Mouse (Mus musculus): ENCODE data around the gene Itm2c. TPM values are rescaled to one million over a fixed set of nuclear protein-coding genes. Genes with fewer than 3 reads are reported as not detected.

The Itm2c gene
- 169 and 173 TPM in 2 replicates for polyA plus RNA-seq (2016; fragmentation: Nextera tagmentation; extraction: Ambion mirVana)

DNA sequence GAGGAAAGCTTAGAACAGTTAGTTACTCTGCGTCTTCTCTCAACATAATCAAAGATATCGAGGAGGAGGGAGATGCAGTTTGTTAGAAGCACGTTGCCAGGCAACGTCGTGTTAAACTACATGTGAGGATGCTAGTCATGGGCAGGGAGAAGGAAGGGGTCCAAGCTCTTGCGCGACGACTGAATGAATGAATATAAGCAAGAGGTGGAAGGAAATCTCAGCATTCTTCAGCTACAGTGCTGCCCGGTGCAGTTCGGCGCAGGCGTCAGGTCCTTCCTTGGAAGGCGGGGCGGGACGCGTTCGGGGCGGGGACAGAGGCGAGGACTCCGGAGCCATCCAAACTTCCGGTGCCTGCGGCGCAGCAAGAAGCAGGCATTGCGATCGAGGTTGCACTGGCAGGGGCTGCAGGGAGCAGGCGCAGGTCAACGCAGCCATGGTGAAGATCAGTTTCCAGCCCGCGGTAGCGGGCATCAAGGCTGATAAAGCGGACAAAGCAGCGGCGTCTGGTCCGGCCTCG is at the start of gene Itm2c:
Gene Itm2c (plus strand): TSS at position 51 of the 517 bp plus-strand sequence.
- Histone ChIP-seq H3K9me3 (replicated peaks) (no peaks in the 10 kb centered on the region), H3K4me1 (peaks cover 44% of the 10 kb centered on the region), H3K9ac (peak within 1 kb of the TSS; percentile 92), H3K4me2 (replicated peaks) (peak within 1 kb of the TSS; percentile 80), H3K36me3 (no peaks in the 10 kb centered on the region), H3K27ac (peak within 1 kb of the TSS; percentile 91), H3K27me3 (no peaks in the 10 kb centered on the region), H3K4me3 (peak within 1 kb of the TSS; percentile 85)
- WGBS: under 1% methylated on average over 35 of the region's 35 CpGs
- peak; percentile 79 for ATAC-seq (ENCODE audit: low FRiP score)

DNA sequence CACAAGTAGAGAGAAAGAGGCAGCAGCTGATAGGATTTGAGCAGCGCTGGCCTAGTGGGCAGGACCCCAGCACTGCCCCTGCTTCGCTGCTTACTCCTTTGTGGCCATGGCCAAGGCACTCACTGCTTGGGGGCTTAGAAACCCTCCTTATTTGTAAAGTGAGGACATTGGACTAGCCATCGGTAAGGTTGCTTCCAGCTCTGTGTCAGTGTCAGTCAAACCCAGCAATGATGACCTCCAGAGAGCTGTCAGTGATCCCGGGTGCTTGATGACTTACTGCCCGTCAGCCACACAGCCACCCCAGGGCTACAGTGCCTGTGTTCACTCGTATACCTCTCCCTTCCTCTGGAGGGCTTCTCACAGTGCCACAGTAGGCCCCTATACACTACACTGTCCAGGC is 49.1 kb upstream of the Itm2c start:
- Histone ChIP-seq H3K4me2 (replicated peaks) (no peak overlapping the region), H3K36me3 (peaks cover 40% of the 10 kb centered on the region), H3K9me3 (replicated peaks) (no peaks in the 10 kb centered on the region), H3K27ac (no peak overlapping the region), H3K4me1 (no peaks in the 10 kb centered on the region), H3K4me3 (no peak overlapping the region), H3K27me3 (no peaks in the 10 kb centered on the region), H3K9ac (no peak overlapping the region)
- 72% methylated on average over 6 of the region's 6 CpGs for WGBS
- no peak for ATAC-seq (ENCODE audit: low FRiP score)

DNA sequence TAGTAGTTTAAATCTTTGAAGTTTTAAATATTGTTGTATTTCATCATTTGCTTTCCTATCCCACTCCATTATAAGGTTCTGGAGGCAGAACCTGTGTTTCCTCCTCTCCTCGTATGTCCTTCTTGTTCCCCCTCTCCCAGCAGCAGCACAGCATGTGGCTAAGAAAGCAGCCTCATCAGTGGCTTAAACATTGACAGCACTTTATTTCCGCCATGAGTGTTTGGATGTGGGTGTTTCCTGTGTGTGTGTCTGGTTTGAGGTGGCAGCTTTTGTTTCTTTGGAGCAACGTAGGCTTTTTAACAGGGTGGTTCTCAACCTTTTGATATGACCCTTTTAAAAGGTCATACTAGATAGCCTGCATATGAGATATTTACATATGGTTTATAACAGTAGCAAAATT is 48.6 kb upstream of the Itm2c start:
- peaks cover 42% of the 10 kb centered on the region for H3K36me3 ChIP-seq
- H3K9ac ChIP-seq: no peak overlapping the region
- H3K4me1 ChIP-seq: no peaks in the 10 kb centered on the region
- no peak for ATAC-seq (ENCODE audit: low FRiP score)
- no peak overlapping the region for H3K27ac ChIP-seq
- H3K27me3 ChIP-seq: no peaks in the 10 kb centered on the region
- H3K4me3 ChIP-seq: no peak overlapping the region
- H3K4me2 ChIP-seq (replicated peaks): no peak overlapping the region
- H3K9me3 ChIP-seq (replicated peaks): no peaks in the 10 kb centered on the region
- 62% methylated on average over 3 of the region's 3 CpGs for WGBS

DNA sequence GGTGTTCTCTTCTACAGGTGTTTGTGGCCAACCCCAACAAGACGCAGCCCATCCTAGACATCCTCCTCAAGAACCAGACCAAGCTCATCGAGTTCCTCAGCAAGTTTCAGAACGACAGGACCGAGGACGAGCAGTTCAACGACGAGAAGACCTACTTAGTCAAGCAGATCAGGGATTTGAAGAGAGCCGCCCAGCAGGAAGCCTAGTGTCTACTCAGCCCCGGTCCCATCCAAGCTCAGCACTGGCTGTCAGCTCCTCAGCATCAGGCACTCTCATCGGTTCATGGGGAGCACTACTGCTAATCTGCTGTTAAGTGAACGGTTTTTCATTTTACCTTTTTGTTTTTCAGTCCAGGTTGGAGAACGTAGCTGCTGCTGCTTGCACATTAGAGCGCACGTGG is 45.1 kb upstream of the Itm2c start:
- no peaks in the 10 kb centered on the region for H3K27me3 ChIP-seq
- no peak overlapping the region for H3K4me2 ChIP-seq (replicated peaks)
- H3K4me1 ChIP-seq: no peaks in the 10 kb centered on the region; the same call in 1 of the 2 replicates
- H3K9me3 ChIP-seq (replicated peaks): no peaks in the 10 kb centered on the region
- no peak overlapping the region for H3K9ac ChIP-seq
- 89% methylated on average over 14 of the region's 14 CpGs for WGBS
- H3K27ac ChIP-seq: no peak overlapping the region
- peaks cover 44% of the 10 kb centered on the region for H3K36me3 ChIP-seq
- ATAC-seq (ENCODE audit: low FRiP score): no peak
- H3K4me3 ChIP-seq: no peak overlapping the region

DNA sequence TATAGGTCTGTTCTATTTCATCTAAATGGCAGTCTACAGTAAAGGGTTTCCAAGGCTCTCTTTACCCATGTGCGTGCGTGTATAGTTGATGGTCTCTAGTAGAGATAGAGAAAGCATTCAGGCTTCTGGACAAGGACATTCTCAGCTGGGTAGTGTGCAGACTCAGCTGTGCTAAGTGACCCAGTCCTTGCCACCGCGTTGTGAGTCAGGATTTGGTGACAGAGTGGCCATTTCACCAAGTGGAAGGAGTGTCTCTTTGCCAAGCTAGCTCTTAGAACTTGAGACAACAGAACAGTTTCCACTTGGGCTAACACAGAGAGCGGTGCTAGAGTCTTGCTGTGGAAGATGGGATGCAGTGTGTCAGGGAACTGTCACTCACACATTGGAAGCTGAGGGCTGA is 43.2 kb upstream of the Itm2c start:
- H3K9ac ChIP-seq: no peak overlapping the region
- H3K27ac ChIP-seq: no peak overlapping the region
- H3K4me2 ChIP-seq (replicated peaks): no peak overlapping the region
- WGBS: 92% methylated on average over 5 of the region's 5 CpGs
- H3K9me3 ChIP-seq (replicated peaks): no peaks in the 10 kb centered on the region
- no peaks in the 10 kb centered on the region for H3K27me3 ChIP-seq
- ATAC-seq (ENCODE audit: low FRiP score): no peak
- peaks cover 40% of the 10 kb centered on the region for H3K36me3 ChIP-seq
- no peaks in the 10 kb centered on the region; the same call in 1 of the 2 replicates for H3K4me1 ChIP-seq
- H3K4me3 ChIP-seq: no peak overlapping the region

DNA sequence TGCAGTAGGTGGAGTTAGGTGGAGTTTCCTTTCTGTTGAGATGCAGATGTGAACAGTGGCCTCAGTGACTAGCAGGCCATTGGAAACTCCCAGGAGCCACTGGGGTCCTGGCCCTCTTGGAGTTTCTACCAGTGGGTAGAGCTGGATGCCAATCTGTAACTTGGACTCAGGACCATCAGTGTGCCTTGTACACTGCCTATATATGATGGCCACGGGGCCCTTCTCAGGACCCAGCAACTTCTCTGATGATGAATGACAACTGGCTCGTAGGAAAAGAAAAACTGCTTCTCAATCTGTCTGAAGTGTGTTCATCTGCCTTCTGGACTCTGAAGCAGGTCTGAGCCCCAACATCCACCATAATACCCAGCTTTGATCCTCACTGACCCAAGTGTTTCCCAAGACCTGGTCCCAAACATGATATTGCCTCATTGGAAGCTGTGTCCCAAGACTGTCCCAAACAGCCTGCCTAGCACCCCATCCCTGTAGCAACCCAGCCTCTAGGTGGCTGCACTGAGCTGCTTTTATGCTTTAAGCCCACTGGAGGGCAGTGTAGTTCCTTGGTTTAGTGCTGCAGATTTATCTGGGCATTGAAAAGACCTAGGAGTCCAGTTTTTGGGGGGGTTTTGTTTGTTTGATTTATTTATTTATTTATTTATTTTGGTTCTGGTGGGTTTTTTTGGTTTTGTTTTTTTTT is 40.9 kb upstream of the Itm2c start:
- Histone ChIP-seq H3K27me3 (no peaks in the 10 kb centered on the region), H3K27ac (no peak overlapping the region), H3K4me1 (no peaks in the 10 kb centered on the region; the same call in 1 of the 2 replicates), H3K9me3 (replicated peaks) (no peaks in the 10 kb centered on the region), H3K4me2 (replicated peaks) (no peak overlapping the region), H3K9ac (no peak overlapping the region), H3K4me3 (no peak overlapping the region), H3K36me3 (peaks cover 29% of the 10 kb centered on the region)
- 74% methylated on average over 2 of the region's 2 CpGs for WGBS
- peak; percentile 74 for ATAC-seq (ENCODE audit: low FRiP score)

DNA sequence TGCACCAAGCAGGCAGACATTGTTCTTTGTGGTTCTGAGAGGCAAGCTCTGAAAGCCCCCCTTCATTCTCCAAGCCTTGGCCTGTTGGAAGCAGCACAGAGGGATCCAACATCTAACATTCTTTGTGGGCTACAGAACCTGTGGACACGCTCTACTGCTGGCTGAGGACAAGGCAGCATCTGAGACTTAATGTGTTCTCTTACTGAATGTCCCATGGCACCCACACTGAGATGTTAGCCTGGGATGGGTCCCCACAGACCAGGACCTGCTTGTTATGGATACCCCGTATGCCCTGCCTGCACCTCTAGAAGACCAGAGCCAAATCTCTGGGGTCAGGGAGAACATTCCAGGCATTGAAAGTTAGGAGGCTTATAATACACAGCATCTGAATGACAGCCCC is 40.2 kb upstream of the Itm2c start:
- ATAC-seq (ENCODE audit: low FRiP score): peak; percentile 24; the same call in 1 of the 2 replicates
- Histone ChIP-seq H3K9me3 (replicated peaks) (no peaks in the 10 kb centered on the region), H3K36me3 (peaks cover 22% of the 10 kb centered on the region), H3K27ac (no peak overlapping the region), H3K4me1 (no peaks in the 10 kb centered on the region; the same call in 1 of the 2 replicates), H3K4me2 (replicated peaks) (no peak overlapping the region), H3K9ac (no peak overlapping the region), H3K27me3 (no peaks in the 10 kb centered on the region), H3K4me3 (no peak overlapping the region)
- 87% methylated on average over 2 of the region's 2 CpGs for WGBS

DNA sequence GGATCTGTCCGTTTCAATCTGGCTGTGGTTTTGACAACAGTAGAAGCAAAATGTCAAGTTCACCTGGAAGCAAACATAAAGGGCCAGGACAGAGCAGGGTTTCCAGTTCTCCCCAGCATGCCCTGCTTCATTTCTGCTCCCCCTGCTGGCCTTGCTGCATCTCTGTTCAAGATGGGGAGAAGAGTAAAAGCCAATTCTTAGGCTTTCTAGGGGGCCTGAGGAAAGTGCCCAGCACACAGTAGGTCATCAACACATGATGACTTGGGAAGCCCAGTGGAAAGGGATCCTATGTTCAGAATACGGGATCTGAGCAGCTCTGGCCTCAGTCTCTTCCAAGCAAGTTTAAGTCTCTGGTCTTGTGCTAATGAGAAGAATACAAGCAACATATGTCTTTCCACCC is 39.6 kb upstream of the Itm2c start:
- Histone ChIP-seq H3K36me3 (peaks cover 16% of the 10 kb centered on the region), H3K4me1 (no peaks in the 10 kb centered on the region; the same call in 1 of the 2 replicates), H3K4me2 (replicated peaks) (no peak overlapping the region), H3K9ac (no peak overlapping the region), H3K9me3 (replicated peaks) (no peaks in the 10 kb centered on the region), H3K27ac (no peak overlapping the region), H3K4me3 (no peak overlapping the region), H3K27me3 (no peaks in the 10 kb centered on the region)
- 80% methylated on average over 2 of the region's 2 CpGs for WGBS
- no peak for ATAC-seq (ENCODE audit: low FRiP score)

DNA sequence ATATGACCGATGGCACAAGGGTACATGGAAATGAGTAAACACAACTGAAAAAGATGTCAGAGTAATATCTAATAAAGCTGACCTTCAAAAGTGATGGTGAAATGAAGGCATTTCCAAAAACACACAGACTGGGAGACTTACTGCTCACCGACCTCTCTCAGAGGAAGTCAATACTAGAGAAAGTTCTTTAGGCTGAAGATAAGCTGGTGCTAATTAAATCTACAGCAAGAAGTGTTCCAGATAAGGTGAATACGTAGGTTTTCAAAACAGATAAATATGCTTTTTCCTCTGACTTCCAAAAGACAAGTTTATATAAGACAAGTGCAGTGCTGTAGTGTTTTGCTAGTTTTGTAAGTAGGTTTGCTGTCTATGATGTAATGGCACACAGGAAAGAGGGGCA is 37.8 kb upstream of the Itm2c start:
- no peak overlapping the region for H3K9ac ChIP-seq
- H3K4me2 ChIP-seq (replicated peaks): no peak overlapping the region
- H3K9me3 ChIP-seq (replicated peaks): no peaks in the 10 kb centered on the region
- 87% methylated on average over 3 of the region's 3 CpGs for WGBS
- H3K4me3 ChIP-seq: no peak overlapping the region
- no peak overlapping the region for H3K27ac ChIP-seq
- H3K4me1 ChIP-seq: no peaks in the 10 kb centered on the region; the same call in 1 of the 2 replicates
- no peaks in the 10 kb centered on the region for H3K27me3 ChIP-seq
- H3K36me3 ChIP-seq: peaks cover 12% of the 10 kb centered on the region
- no peak for ATAC-seq (ENCODE audit: low FRiP score)

DNA sequence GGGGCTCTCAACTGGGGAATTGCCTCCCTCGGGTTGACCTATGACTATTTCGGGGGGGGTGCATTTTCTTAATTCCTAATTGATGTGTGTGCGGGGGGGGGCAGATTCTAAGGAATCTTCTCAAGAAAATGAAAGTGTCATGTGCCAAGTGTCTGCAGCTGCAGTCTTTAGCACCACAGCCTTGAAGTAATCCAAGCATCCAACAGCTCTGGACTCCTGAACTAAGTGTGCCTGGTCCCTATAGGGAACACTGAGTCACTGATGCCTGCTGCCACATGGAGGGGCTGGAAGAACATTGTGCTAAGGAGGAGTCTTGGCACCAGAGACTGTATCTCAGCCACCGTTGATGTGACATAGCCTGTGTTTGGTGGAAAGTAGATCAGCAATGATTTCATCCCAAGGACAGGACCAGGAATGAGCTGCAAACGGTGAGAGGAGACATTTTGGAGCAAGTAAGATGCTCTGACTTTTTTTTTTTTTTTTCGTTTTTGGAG is 36.8 kb upstream of the Itm2c start:
- WGBS: 84% methylated on average over 6 of the region's 6 CpGs
- Histone ChIP-seq H3K4me2 (replicated peaks) (no peak overlapping the region), H3K27me3 (no peaks in the 10 kb centered on the region)

DNA sequence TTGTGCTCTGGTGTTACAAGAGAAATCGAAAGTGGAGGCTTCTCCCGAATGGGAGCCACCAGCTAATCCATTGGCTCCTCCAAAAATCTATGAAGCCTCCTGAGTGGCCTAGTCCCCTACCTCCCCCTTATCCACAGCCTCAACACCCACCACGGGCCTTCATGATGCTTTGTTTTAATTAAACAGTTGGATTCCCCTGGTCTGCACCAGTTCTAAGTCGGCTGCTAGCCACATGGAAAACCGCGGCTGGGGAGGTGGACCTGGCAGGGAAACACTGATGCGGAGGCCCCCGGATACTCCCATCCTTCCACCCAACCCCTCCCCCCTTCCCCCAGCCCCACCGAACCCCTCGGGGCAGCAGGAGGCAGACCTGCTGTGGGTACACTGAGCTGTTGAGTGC is 29.7 kb upstream of the Itm2c start:
- Histone ChIP-seq H3K9ac (no peak overlapping the region), H3K4me1 (no peaks in the 10 kb centered on the region), H3K4me2 (replicated peaks) (no peak overlapping the region), H3K4me3 (no peak overlapping the region), H3K9me3 (replicated peaks) (peaks cover 7% of the 10 kb centered on the region), H3K36me3 (no peaks in the 10 kb centered on the region), H3K27ac (no peak overlapping the region), H3K27me3 (no peaks in the 10 kb centered on the region)
- 77% methylated on average over 10 of the region's 10 CpGs for WGBS
- no peak for ATAC-seq (ENCODE audit: low FRiP score)

More for the DNA sequence above, 36.8 kb upstream of the Itm2c start:
- H3K4me3 ChIP-seq: no peak overlapping the region
- no peak for ATAC-seq (ENCODE audit: low FRiP score)
- H3K4me1 ChIP-seq: no peaks in the 10 kb centered on the region; the same call in 1 of the 2 replicates
- H3K9ac ChIP-seq: no peak overlapping the region
- 0 out of 2 replicates have a peak, but pooled peaks cover 6% of the 10 kb centered on the region for H3K36me3 ChIP-seq
- no peak overlapping the region for H3K27ac ChIP-seq
- H3K9me3 ChIP-seq (replicated peaks): peaks cover 6% of the 10 kb centered on the region

DNA sequence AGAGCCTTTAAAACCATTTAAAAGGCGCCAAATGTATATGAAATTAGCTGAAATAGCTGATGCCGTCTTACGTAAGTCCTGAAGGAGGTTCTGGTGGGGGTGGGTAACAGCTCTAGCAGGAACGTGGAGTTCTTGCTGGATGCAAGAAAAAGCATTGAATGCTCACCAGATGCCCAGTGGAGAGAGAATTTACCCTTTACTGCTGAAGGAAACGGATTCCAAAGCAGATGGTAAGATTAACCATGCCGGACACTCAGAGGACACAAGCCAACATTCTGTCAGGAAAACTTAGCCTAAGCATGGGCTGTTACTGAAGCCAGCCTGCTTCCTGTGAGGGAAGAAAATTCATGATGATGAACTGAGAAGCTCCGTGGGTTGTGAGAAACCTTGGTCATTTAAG is 24.1 kb upstream of the Itm2c start:
- ATAC-seq (ENCODE audit: low FRiP score): no peak
- H3K4me1 ChIP-seq: no peaks in the 10 kb centered on the region
- H3K9me3 ChIP-seq (replicated peaks): no peaks in the 10 kb centered on the region; the same call in 1 of the 2 replicates
- H3K36me3 ChIP-seq: no peaks in the 10 kb centered on the region
- 91% methylated on average over 7 of the region's 7 CpGs for WGBS
- H3K4me3 ChIP-seq: no peak overlapping the region
- no peak overlapping the region for H3K9ac ChIP-seq
- H3K27ac ChIP-seq: no peak overlapping the region
- no peak overlapping the region for H3K4me2 ChIP-seq (replicated peaks)
- H3K27me3 ChIP-seq: no peaks in the 10 kb centered on the region

DNA sequence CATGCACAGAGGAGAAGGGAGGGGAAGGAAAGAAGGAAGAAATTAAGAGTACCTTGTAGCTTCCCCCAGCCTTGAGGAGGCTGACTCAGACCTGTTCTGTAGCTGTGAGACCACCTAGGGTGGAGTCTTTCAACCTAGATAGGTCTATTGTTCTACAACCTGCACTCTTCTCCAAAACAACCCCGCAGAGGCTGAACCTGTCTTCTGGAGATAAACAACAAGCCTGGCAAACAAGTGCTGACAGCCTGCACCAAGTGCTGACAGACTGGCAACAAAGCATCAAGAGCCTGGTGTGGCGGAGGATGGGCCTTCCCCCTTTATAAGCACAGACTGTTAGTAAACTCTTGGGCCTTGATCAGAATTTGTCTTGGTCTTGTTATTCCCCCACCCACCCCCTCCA is 23.5 kb upstream of the Itm2c start:
- 68% methylated on average over 2 of the region's 2 CpGs for WGBS
- no peak overlapping the region for H3K4me2 ChIP-seq (replicated peaks)
- H3K4me1 ChIP-seq: no peaks in the 10 kb centered on the region
- H3K9me3 ChIP-seq (replicated peaks): peaks cover 1% of the 10 kb centered on the region; the same call in 1 of the 2 replicates
- no peak overlapping the region for H3K9ac ChIP-seq
- H3K36me3 ChIP-seq: no peaks in the 10 kb centered on the region
- no peak overlapping the region for H3K4me3 ChIP-seq
- no peak for ATAC-seq (ENCODE audit: low FRiP score)
- H3K27ac ChIP-seq: no peak overlapping the region
- H3K27me3 ChIP-seq: no peaks in the 10 kb centered on the region
